ENCODE assay signal across 1 mouse cellular context in genomic region chr15:79093083-79093839, GRCm38 (mm10).
TF ChIP-seq lines count a peak whose summit lies in the region.

No protein-coding gene starts in this region.

TF ChIP-seq in MEL, 35 proteins besides CTCF, POLR2A, EP300 and RAD21 (continued from another document):
- no peak for TF ChIP-seq E2F4 (IDR thresholded peaks at IDR 0.05; ENCODE audit: borderline replicate concordance, low read depth, low read length)
- no peak for TF ChIP-seq ZC3H11A (IDR thresholded peaks at IDR 0.05; ENCODE audit: low read depth, low read length)
- no peak for TF ChIP-seq CHD2 (IDR thresholded peaks at IDR 0.05; ENCODE audit: low read length)
- no peak for TF ChIP-seq ZMIZ1 (IDR thresholded peaks at IDR 0.05; ENCODE audit: low read depth, low read length)
- TF ChIP-seq ELF1 (IDR thresholded peaks at IDR 0.05; ENCODE audit: low read depth, low read length), result no peak
- no peak for TF ChIP-seq GABPA (IDR thresholded peaks at IDR 0.05; ENCODE audit: low read depth, low read length)
